Mouse (Mus musculus) liver, embryonic 14.5 days (tissue): ENCODE data around the gene Csf3.

Experiments
- CTCF ChIP-seq: IDR thresholded peaks from 2 replicates; pipeline ENCODE4 v1.5.1; 2016; ENCODE audit warnings: antibody characterized with exemption, low read depth, control low read depth
- EP300 ChIP-seq: IDR thresholded peaks from 2 replicates; pipeline ENCODE4 v1.6.1; 2016; ENCODE audit warnings: antibody characterized with exemption, low read depth

GRCm38 (mm10) chr11:98709001-98709741, 8.1 kb downstream of the Csf3 start:
- no peak for TF ChIP-seq CTCF
- no peak for TF ChIP-seq EP300
